Mouse (Mus musculus) limb, embryonic 14.5 days (tissue): ENCODE measurements at regions not wholly inside any gene's neighbourhood (a gene's known extent, or its start where the extent isn't known, plus 50 kb on each side); places are given as distances from the start of the nearest gene placed in this dataset.

Source experiments
- ATAC-seq: fragments of 200-750 bp; cut with Nextera tagmentation; 2 replicates; pipeline ENCODE4 v1.8.0; 2017; ENCODE audit warnings: low read depth, moderate number of reproducible peaks, moderate TSS enrichment; ENCODE audit not compliant: low FRiP score
- DNase-seq: peaks from one replicate; pipeline ENCODE4 v3.0.0-alpha.2; 2015; ENCODE audit warnings: low spot score
- H3K27ac ChIP-seq: fragments of 300-500 bp; sonication (generic); replicated peaks from 2 replicates; pipeline ENCODE4 v1.5.1; 2014; ENCODE audit warnings: low read depth, mild to moderate bottlenecking, low read length, moderate library complexity, mixed read lengths
- H3K27me3 ChIP-seq: fragments of 300-500 bp; sonication (generic); 2 replicates; pipeline ENCODE4 v1.6.1; 2014; ENCODE audit warnings: low read length, mixed read lengths; ENCODE audit not compliant: control insufficient read depth, insufficient read depth
- H3K36me3 ChIP-seq: fragments of 300-500 bp; sonication (generic); 2 replicates; pipeline ENCODE4 v1.6.1; 2014; ENCODE audit warnings: mild to moderate bottlenecking, low read length, moderate library complexity, mixed read lengths; ENCODE audit not compliant: control insufficient read depth, insufficient read depth
- H3K4me1 ChIP-seq: fragments of 300-500 bp; sonication (generic); 2 replicates; pipeline ENCODE4 v1.6.1; 2014; ENCODE audit warnings: antibody characterized with exemption, low read length, mixed read lengths; ENCODE audit not compliant: control insufficient read depth, insufficient read depth
- H3K4me2 ChIP-seq: fragments of 300-500 bp; sonication (generic); replicated peaks from 2 replicates; pipeline ENCODE4 v1.6.1; 2014; ENCODE audit warnings: low read depth, mild to moderate bottlenecking, low read length, moderate library complexity; ENCODE audit not compliant: severe bottlenecking
- H3K4me3 ChIP-seq: fragments of 300-500 bp; sonication (generic); replicated peaks from 2 replicates; pipeline ENCODE4 v1.5.1; 2014; ENCODE audit warnings: low read length
- H3K9ac ChIP-seq: fragments of 300-500 bp; sonication (generic); 2 replicates; pipeline ENCODE4 v1.6.1; 2014; ENCODE audit warnings: mild to moderate bottlenecking, low read depth, low read length, moderate library complexity; ENCODE audit not compliant: severe bottlenecking
- H3K9me3 ChIP-seq: fragments of 300-500 bp; sonication (generic); 2 replicates; pipeline ENCODE4 v1.6.1; 2016; ENCODE audit warnings: low read length; ENCODE audit not compliant: control insufficient read depth
- POLR2A ChIP-seq: fragments of 200-500 bp; IDR thresholded peaks from 2 replicates; pipeline ENCODE4 v1.8.0; 2012; ENCODE audit warnings: inconsistent platforms, mild to moderate bottlenecking, moderate library complexity, borderline replicate concordance; ENCODE audit not compliant: insufficient read depth, insufficient read length; ENCODE audit errors: extremely low read depth
- WGBS: fragments of 180-500 bp; shearing (Covaris S2); extraction: QIAGEN DNeasy Blood & Tissue Kit; methylation state at CpG from one replicate; pipeline ENCODE4 v1.1.7; 2014; 5-methylcytosine and 5-hydroxymethylcytosine counted together

DNA sequence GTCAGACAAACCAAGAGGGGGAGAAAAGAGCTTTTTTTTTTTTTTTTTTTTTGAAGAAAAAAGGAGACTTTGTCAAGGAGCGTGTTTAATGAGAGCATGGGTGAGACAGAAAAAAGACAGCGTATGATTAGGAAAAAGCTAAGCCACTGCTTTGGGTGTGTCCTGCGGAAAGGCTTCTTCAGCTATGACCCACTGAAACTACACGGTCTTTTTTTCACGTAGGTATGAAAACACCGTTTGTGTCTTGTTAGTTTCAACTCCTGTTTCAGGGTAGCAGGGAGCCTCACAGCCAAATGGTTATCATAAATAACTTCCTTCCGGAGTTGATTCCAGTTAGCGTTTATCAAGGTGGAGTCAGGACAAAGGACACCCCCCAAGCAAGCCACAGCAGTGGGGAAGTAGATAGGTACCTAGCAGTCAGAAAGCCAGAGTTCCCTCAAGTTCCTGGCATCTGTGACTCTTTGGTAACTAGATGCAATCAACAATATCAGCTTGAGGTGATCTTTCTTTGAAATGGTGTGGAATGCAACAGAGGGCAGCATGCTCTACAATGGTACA lies 143.2 kb upstream of the Tent5a start:
- no peak for TF ChIP-seq POLR2A
- 80% methylated on average over 8 of the region's 8 CpGs for WGBS
- no peaks in the 10 kb centered on the region for H3K4me1 ChIP-seq
- H3K27ac ChIP-seq, result no peak overlapping the region
- no peaks in the 10 kb centered on the region for H3K27me3 ChIP-seq
- DNase-seq (no peak), ATAC-seq (no peak)
- no peak overlapping the region for H3K4me3 ChIP-seq
- H3K9me3 ChIP-seq, result no peaks in the 10 kb centered on the region
- H3K36me3 ChIP-seq, result no peaks in the 10 kb centered on the region
- H3K4me2 ChIP-seq, result no peak overlapping the region
- no peak overlapping the region for H3K9ac ChIP-seq

DNA sequence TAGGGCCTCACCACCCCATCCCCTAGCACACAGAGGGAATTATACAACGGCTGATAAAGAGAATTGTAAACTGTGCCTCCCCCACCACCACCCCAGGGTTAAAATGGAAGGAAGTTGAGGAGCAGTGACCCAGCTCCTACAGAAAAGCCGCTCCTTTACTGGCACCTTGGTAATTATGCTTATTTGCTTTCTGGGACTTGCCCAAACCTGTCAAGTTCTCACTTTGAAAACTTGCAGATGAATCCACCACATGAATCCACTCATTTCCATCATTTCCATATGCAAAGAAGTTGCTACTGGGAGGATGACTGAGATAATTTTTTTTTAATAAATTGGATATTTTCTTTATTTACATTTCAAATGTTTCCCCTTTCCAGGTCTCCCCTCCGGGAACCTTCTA lies 142.1 kb upstream of the Tent5a start:
- Histone ChIP-seq H3K27ac (no peak overlapping the region), H3K27me3 (no peaks in the 10 kb centered on the region), H3K4me3 (no peak overlapping the region), H3K9me3 (no peaks in the 10 kb centered on the region), H3K4me1 (no peaks in the 10 kb centered on the region), H3K4me2 (no peak overlapping the region), H3K36me3 (no peaks in the 10 kb centered on the region), H3K9ac (no peak overlapping the region)
- DNase-seq (no peak), ATAC-seq (no peak)
- WGBS, result 57% methylated on average over 3 of the region's 3 CpGs
- no peak for TF ChIP-seq POLR2A

DNA sequence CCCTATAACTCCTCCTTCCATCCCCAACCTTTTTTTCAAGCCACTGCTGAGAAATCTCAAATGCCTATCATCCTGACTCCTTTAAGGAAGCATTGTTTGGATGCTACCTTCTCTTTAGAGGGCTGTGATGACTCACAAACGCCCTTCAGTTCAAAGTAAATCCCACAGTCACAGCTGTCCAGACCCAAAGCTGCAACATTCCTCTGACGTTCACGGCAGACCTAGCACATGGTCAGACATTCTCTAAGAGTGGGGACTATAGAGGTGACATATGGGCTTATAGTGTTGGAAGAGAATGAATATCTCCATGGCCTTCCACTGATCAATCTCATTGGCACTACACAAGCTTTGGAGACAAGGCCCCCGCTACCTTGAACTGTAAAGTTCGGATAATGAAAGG lies 139.5 kb upstream of the Tent5a start:
- no peak overlapping the region for H3K4me2 ChIP-seq
- H3K9me3 ChIP-seq, result no peaks in the 10 kb centered on the region
- no peaks in the 10 kb centered on the region for H3K36me3 ChIP-seq
- H3K9ac ChIP-seq, result no peak overlapping the region
- H3K27ac ChIP-seq, result no peak overlapping the region
- ATAC-seq (no peak), DNase-seq (no peak)
- H3K27me3 ChIP-seq, result no peaks in the 10 kb centered on the region
- H3K4me3 ChIP-seq, result no peak overlapping the region
- no peak for TF ChIP-seq POLR2A
- 69% methylated on average over 5 of the region's 5 CpGs for WGBS
- H3K4me1 ChIP-seq, result no peaks in the 10 kb centered on the region

DNA sequence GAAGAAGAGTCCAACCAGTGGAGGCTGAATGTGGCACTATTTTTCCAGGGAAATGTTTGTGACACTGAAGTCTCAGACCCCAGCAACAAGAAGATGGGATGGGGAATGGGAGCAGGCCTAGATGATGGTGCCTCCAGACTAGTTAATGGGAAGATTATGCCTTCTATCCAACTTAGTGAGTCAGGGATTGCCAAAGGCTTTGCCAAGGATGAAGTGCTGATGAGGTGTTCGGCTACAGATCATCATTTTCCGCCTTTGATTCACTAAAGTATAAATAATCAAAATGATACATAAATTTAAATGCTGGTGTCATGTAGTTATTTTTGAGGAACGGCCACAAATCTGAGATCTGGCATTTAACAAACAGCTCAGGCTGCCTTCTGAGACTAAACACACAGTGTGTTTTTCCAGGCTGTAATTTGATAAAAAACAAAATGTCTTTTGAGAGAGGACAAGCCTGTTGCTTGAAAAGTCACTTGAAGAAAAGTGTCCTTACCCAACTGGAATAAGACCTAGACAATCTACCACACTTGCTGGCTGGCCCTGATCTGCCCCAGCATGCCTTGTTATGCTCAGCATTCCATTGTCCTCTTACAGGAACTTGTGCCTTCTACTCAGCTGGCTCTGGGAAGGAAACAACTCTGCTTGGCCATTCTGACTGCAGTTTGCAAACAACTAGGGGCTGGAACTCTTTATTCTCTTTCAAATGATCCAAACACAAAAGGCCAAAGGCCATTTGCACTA lies 132.1 kb upstream of the Tent5a start:
- no peaks in the 10 kb centered on the region for H3K4me1 ChIP-seq
- no peak overlapping the region for H3K27ac ChIP-seq
- no peaks in the 10 kb centered on the region for H3K27me3 ChIP-seq
- no peak overlapping the region for H3K9ac ChIP-seq
- WGBS, result 82% methylated on average over 3 of the region's 3 CpGs
- H3K4me2 ChIP-seq, result no peak overlapping the region
- TF ChIP-seq POLR2A, result no peak
- H3K4me3 ChIP-seq, result no peak overlapping the region
- no peak for ATAC-seq
- DNase-seq, result no peak
- H3K9me3 ChIP-seq, result no peaks in the 10 kb centered on the region
- H3K36me3 ChIP-seq, result no peaks in the 10 kb centered on the region

DNA sequence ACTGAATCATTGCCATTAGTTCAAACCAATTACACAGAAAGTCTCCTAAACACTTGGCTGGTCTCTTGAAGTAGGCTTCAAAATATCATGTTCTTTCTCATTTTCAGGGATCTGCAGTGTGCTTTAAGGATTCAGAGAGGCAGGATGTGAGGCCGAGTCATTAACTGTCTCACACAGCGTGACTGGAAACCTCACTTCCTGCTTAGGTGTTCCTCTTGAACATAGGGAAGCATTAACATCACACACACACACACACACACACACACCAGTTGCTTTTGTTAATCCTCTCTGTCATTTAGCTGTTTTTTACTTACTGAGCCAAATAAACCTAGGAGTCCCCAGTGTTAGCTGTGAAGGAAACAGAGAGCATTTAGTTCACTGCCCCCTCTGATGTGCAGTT lies 131.2 kb upstream of the Tent5a start:
- Histone ChIP-seq H3K4me1 (no peaks in the 10 kb centered on the region), H3K36me3 (no peaks in the 10 kb centered on the region), H3K27ac (no peak overlapping the region), H3K9ac (no peak overlapping the region), H3K4me3 (no peak overlapping the region), H3K4me2 (no peak overlapping the region), H3K9me3 (no peaks in the 10 kb centered on the region), H3K27me3 (no peaks in the 10 kb centered on the region)
- ATAC-seq (no peak), DNase-seq (no peak)
- WGBS, result 66% methylated on average over 2 of the region's 2 CpGs
- no peak for TF ChIP-seq POLR2A

DNA sequence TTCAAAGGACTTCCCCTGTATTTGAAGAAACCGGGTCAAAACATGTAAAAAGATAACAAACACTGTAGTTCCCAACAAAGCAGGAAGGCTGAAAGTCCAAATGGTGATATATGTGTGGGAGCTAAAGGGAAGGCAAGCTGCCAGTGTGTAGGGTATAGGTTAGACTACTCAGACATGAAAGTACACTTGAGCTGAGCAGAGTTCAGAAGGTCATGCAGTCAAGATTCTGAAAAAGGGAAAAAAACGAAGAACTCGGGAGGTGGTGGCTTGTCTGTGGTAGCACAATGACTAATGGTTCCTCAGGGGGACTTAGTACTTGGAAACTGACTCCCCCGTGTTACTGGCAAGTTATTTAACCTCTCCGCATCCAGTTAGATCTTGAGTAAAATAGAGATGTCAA lies 130.3 kb upstream of the Tent5a start:
- 63% methylated on average over 5 of the region's 5 CpGs for WGBS
- no peak for TF ChIP-seq POLR2A
- no peak for ATAC-seq
- H3K4me2 ChIP-seq, result no peak overlapping the region
- no peak for DNase-seq
- no peaks in the 10 kb centered on the region for H3K9me3 ChIP-seq
- H3K27me3 ChIP-seq, result no peaks in the 10 kb centered on the region
- no peaks in the 10 kb centered on the region for H3K36me3 ChIP-seq
- no peaks in the 10 kb centered on the region; the same call in 1 of the 2 replicates for H3K4me1 ChIP-seq
- no peak overlapping the region for H3K27ac ChIP-seq
- no peak overlapping the region for H3K9ac ChIP-seq
- no peak overlapping the region for H3K4me3 ChIP-seq
